In genomic region chr2:165634481-165634880, GRCm38 (mm10) we compare ENCODE assay signal across 12 mouse cellular contexts. TPM values are rescaled to one million over a fixed set of nuclear protein-coding genes. Genes with fewer than 3 reads are reported as not detected.
DNase-seq lines count a peak whose midpoint lies in the region; ATAC-seq lines count a peak whose summit lies in the region.
"Had no signal": no experiment of that assay in that cellular context is flagged by ENCODE, and none has a peak within 500 bp of the region (broad histone marks: within the 10 kb centered on the region; RNA-seq: fewer than 3 reads in every experiment).

No protein-coding gene starts in this region.

- DNase-seq in forebrain, embryonic 14.5 days (ENCODE audit: low spot score): no peak
- no peak for DNase-seq in midbrain, embryonic 10.5 days (ENCODE audit: low spot score)
- DNase-seq in midbrain, embryonic 14.5 days: no peak
- DNase-seq in cerebellum, adult 9-11 months: peak; percentile 90
- DNase-seq in limb, embryonic 11.5 days (ENCODE audit: low spot score): no peak
- DNase-seq in heart, postnatal 10 days: no peak
- no peak for DNase-seq in layer of hippocampus, adult 18-20 months (ENCODE audit: low spot score in 2 of 2)
- DNase-seq: lung, adult 2 months; right cerebral cortex, adult 18-20 months had no signal

- 0 out of 2 replicates have a peak overlapping the region, but pooled peaks have one; percentile 3 for H3K27ac ChIP-seq in forebrain, embryonic 12.5 days
- H3K27ac ChIP-seq in forebrain, embryonic 14.5 days (ENCODE audit: low read depth, low read length): no peak overlapping the region
- peak overlapping the region; percentile 72 for H3K27ac ChIP-seq in midbrain, embryonic 10.5 days (replicated peaks)
- no peak overlapping the region for H3K27ac ChIP-seq in midbrain, embryonic 14.5 days (replicated peaks; ENCODE audit: low read depth, low read length)
- H3K27ac ChIP-seq in limb, embryonic 11.5 days (replicated peaks; ENCODE audit: low read depth, low read length): no peak overlapping the region; the same call in 1 of the 2 replicates
- H3K27ac ChIP-seq: intestine, embryonic 15.5 days had no signal

- no peaks in the 10 kb centered on the region for H3K36me3 ChIP-seq in forebrain, embryonic 12.5 days (replicated peaks)
- no peaks in the 10 kb centered on the region for H3K36me3 ChIP-seq in forebrain, embryonic 14.5 days (ENCODE audit: control insufficient read depth, insufficient read depth, low read length)
- H3K36me3 ChIP-seq in midbrain, embryonic 10.5 days: no peaks in the 10 kb centered on the region
- H3K36me3 ChIP-seq in midbrain, embryonic 14.5 days (ENCODE audit: control insufficient read depth, insufficient read depth, low read length): no peaks in the 10 kb centered on the region
- H3K36me3 ChIP-seq in limb, embryonic 11.5 days (ENCODE audit: control insufficient read depth, insufficient read depth, low read length): no peaks in the 10 kb centered on the region
- H3K36me3 ChIP-seq: intestine, embryonic 15.5 days had no signal

- 66% methylated on average over 7 of the region's 7 CpGs for WGBS in forebrain, embryonic 12.5 days
- 67% methylated on average over 7 of the region's 7 CpGs for WGBS in forebrain, embryonic 14.5 days
- WGBS in midbrain, embryonic 10.5 days: 67% methylated on average over 7 of the region's 7 CpGs
- 68% methylated on average over 7 of the region's 7 CpGs for WGBS in midbrain, embryonic 14.5 days
- 30% methylated on average over 7 of the region's 7 CpGs for WGBS in limb, embryonic 11.5 days

- H3K4me2 ChIP-seq in forebrain, embryonic 12.5 days: no peak overlapping the region
- H3K4me2 ChIP-seq in forebrain, embryonic 14.5 days (ENCODE audit: low read length): no peak overlapping the region
- H3K4me2 ChIP-seq in midbrain, embryonic 14.5 days (ENCODE audit: low read length): no peak overlapping the region
- no peak overlapping the region for H3K4me2 ChIP-seq in limb, embryonic 11.5 days (ENCODE audit: low read depth, severe bottlenecking)
- H3K4me2 ChIP-seq: intestine, embryonic 15.5 days had no signal

- H3K27me3 ChIP-seq in forebrain, embryonic 12.5 days: peaks cover 4% of the 10 kb centered on the region; the same call in 1 of the 2 replicates
- H3K27me3 ChIP-seq in forebrain, embryonic 14.5 days (replicated peaks; ENCODE audit: control insufficient read depth, insufficient read depth, low read length): no peaks in the 10 kb centered on the region
- H3K27me3 ChIP-seq in midbrain, embryonic 10.5 days (ENCODE audit: low read depth, poor library complexity, severe bottlenecking): no peaks in the 10 kb centered on the region
- no peaks in the 10 kb centered on the region for H3K27me3 ChIP-seq in midbrain, embryonic 14.5 days (ENCODE audit: control insufficient read depth, insufficient read depth, low read length)
- H3K27me3 ChIP-seq in limb, embryonic 11.5 days (ENCODE audit: control insufficient read depth, insufficient read depth, low read length): no peaks in the 10 kb centered on the region
- H3K27me3 ChIP-seq: intestine, embryonic 15.5 days; megakaryocyte, embryonic 14.5 days had no signal

- no peak overlapping the region for H3K4me3 ChIP-seq in forebrain, embryonic 12.5 days (replicated peaks)
- H3K4me3 ChIP-seq in forebrain, embryonic 14.5 days (ENCODE audit: low read depth, low read length): no peak overlapping the region
- no peak overlapping the region for H3K4me3 ChIP-seq in midbrain, embryonic 10.5 days
- no peak overlapping the region for H3K4me3 ChIP-seq in midbrain, embryonic 14.5 days (replicated peaks; ENCODE audit: low read depth, low read length)
- H3K4me3 ChIP-seq in limb, embryonic 11.5 days (ENCODE audit: low read depth, low read length): no peak overlapping the region
- H3K4me3 ChIP-seq: intestine, embryonic 15.5 days; megakaryocyte, embryonic 14.5 days had no signal

- H3K9ac ChIP-seq in forebrain, embryonic 12.5 days: no peak overlapping the region
- no peak overlapping the region for H3K9ac ChIP-seq in forebrain, embryonic 14.5 days (ENCODE audit: low read length)
- no peak overlapping the region for H3K9ac ChIP-seq in midbrain, embryonic 14.5 days (replicated peaks; ENCODE audit: low read length)
- 0 out of 2 replicates have a peak overlapping the region, but pooled peaks have one; percentile 9 for H3K9ac ChIP-seq in limb, embryonic 11.5 days (ENCODE audit: low read length)
- H3K9ac ChIP-seq: intestine, embryonic 15.5 days had no signal

- no peaks in the 10 kb centered on the region for H3K9me3 ChIP-seq in forebrain, embryonic 12.5 days
- no peaks in the 10 kb centered on the region for H3K9me3 ChIP-seq in forebrain, embryonic 14.5 days (replicated peaks; ENCODE audit: control insufficient read depth, low read length)
- H3K9me3 ChIP-seq in midbrain, embryonic 10.5 days (replicated peaks): peaks cover 8% of the 10 kb centered on the region
- no peaks in the 10 kb centered on the region for H3K9me3 ChIP-seq in midbrain, embryonic 14.5 days (ENCODE audit: control insufficient read depth, low read length)
- H3K9me3 ChIP-seq in limb, embryonic 11.5 days (ENCODE audit: control insufficient read depth, low read length): 0 out of 2 replicates have a peak, but pooled peaks cover 3% of the 10 kb centered on the region
- H3K9me3 ChIP-seq: intestine, embryonic 15.5 days; megakaryocyte, embryonic 14.5 days had no signal

- intact Hi-C loops in heart, postnatal 10 days (cut with DNase I): no loop called here

- no peak for ATAC-seq in forebrain, embryonic 12.5 days (ENCODE audit: low FRiP score)
- ATAC-seq in forebrain, embryonic 14.5 days: no peak
- ATAC-seq in midbrain, embryonic 14.5 days (ENCODE audit: low FRiP score, low TSS enrichment): no peak
- no peak for ATAC-seq in limb, embryonic 11.5 days (ENCODE audit: insufficient number of reproducible peaks, low FRiP score, low TSS enrichment, low read depth)
- ATAC-seq: intestine, embryonic 15.5 days had no signal

- H3K4me1 ChIP-seq in forebrain, embryonic 12.5 days: peaks cover 12% of the 10 kb centered on the region; the same call in 1 of the 2 replicates
- H3K4me1 ChIP-seq in forebrain, embryonic 14.5 days (ENCODE audit: control insufficient read depth, insufficient read depth, low read length): peaks cover 2% of the 10 kb centered on the region; the same call in 1 of the 2 replicates
- H3K4me1 ChIP-seq in midbrain, embryonic 10.5 days: peaks cover 29% of the 10 kb centered on the region
- H3K4me1 ChIP-seq in midbrain, embryonic 14.5 days (ENCODE audit: control insufficient read depth, insufficient read depth, low read length): 0 out of 2 replicates have a peak, but pooled peaks cover 4% of the 10 kb centered on the region
- peaks cover 14% of the 10 kb centered on the region for H3K4me1 ChIP-seq in limb, embryonic 11.5 days (ENCODE audit: control insufficient read depth, insufficient read depth, low read length)
- H3K4me1 ChIP-seq: intestine, embryonic 15.5 days had no signal

RNA-seq across cellular contexts. Expression of gene Eya2, which starts 39.6 kb away (rescaled TPM):
- polyA plus RNA-seq in forebrain, embryonic 12.5 days (2016; fragmentation: Nextera tagmentation; extraction: Ambion mirVana): 7.8 and 7.9 TPM in 2 replicates
- polyA plus RNA-seq in forebrain, embryonic 14.5 days (2014; fragmentation: Nextera tagmentation; extraction: Ambion mirVana): 4.2 and 4.6 TPM in 2 replicates
- polyA plus RNA-seq in midbrain, embryonic 10.5 days (2016; fragmentation: Nextera tagmentation; extraction: Ambion mirVana): 9.6 and 14.2 TPM in 2 replicates
- 3.2 and 3.9 TPM in 2 replicates for polyA plus RNA-seq in midbrain, embryonic 14.5 days (2014; fragmentation: Nextera tagmentation; extraction: Ambion mirVana)
- polyA plus RNA-seq in limb, embryonic 11.5 days (2014; fragmentation: Nextera tagmentation; extraction: Ambion mirVana): 8.8 and 13.0 TPM in 2 replicates
- total RNA-seq in heart, postnatal 10 days (2021): 1 to 10 TPM; 2.7 to 3.3 TPM
- total RNA-seq in layer of hippocampus, adult 18-20 months (2021): 1 to 10 TPM; 1.8 to 2.8 TPM

Comparison
In these comparisons a context has a peak if more than half of its experiments do, and no peak if none do; other contexts are left out.
1. H3K27ac ChIP-seq: peak in forebrain, embryonic 12.5 days (single experiment) and midbrain, embryonic 10.5 days (single experiment); none in forebrain, embryonic 14.5 days (single experiment), midbrain, embryonic 14.5 days (single experiment) and limb, embryonic 11.5 days (single experiment).